Mouse (Mus musculus) bone marrow macrophage, adult 2 months (primary cell): ENCODE results near the gene Adam12. TPM values are rescaled to one million over a fixed set of nuclear protein-coding genes. Genes with fewer than 3 reads are reported as not detected.
"Not testable (repeated sequence)": the region's sequence is repeated elsewhere in the genome, so short reads cannot be mapped to it uniquely, and the experiment has no call there.

Experiments used
- H3K27ac ChIP-seq: 2 replicates; pipeline ENCODE4 v1.5.1; 2012; ENCODE audit warnings: low read depth, low read length; ENCODE audit not compliant: insufficient read depth
- H3K4me1 ChIP-seq: 2 replicates; pipeline ENCODE4 v1.6.1; 2012; ENCODE audit warnings: low read length; ENCODE audit not compliant: control insufficient read depth, insufficient read depth
- H3K4me3 ChIP-seq: 2 replicates; pipeline ENCODE4 v1.5.1; 2012; ENCODE audit warnings: mild to moderate bottlenecking, low read length, moderate library complexity; ENCODE audit not compliant: insufficient read depth
- CTCF ChIP-seq: IDR thresholded peaks from 2 replicates; pipeline ENCODE4 v1.5.1; 2012; ENCODE audit warnings: low read depth, mild to moderate bottlenecking, low read length, moderate library complexity
- POLR2A ChIP-seq: IDR thresholded peaks from 2 replicates; pipeline ENCODE4 v1.6.1; 2012; ENCODE audit warnings: mild to moderate bottlenecking, low read depth, low read length, borderline replicate concordance
- polyA plus RNA-seq: library from polyadenylated mRNA; stranded (reverse); fragments of >200 nt; gene quantifications from 2 replicates; pipeline ENCODE4 v1.2.4, GENCODE M21; 2012; ENCODE audit not compliant: missing spikeins, insufficient read depth, insufficient read length

Gene Adam12
- polyA plus RNA-seq, 1 experiment = not detected

- no peaks in the 10 kb centered on the region for H3K4me1 ChIP-seq
- no peak overlapping the region for H3K4me3 ChIP-seq
- TF ChIP-seq CTCF (no peak), POLR2A (no peak)
- no peak overlapping the region for H3K27ac ChIP-seq
Measured at GRCm38 (mm10) chr7:133891796-133892195, 340.1 kb downstream of the Adam12 start.

- no peaks in the 10 kb centered on the region for H3K4me1 ChIP-seq
- H3K27ac ChIP-seq = no peak overlapping the region
- no peak overlapping the region for H3K4me3 ChIP-seq
- TF ChIP-seq POLR2A = no peak
- no peak for TF ChIP-seq CTCF
Measured at GRCm38 (mm10) chr7:133891298-133891697, 340.6 kb downstream of the Adam12 start.

- no peak overlapping the region for H3K27ac ChIP-seq
- TF ChIP-seq POLR2A (no peak), CTCF (no peak)
- H3K4me1 ChIP-seq = no peaks in the 10 kb centered on the region
- H3K4me3 ChIP-seq = no peak overlapping the region
Measured at GRCm38 (mm10) chr7:133889986-133890385, 342.0 kb downstream of the Adam12 start.

DNA sequence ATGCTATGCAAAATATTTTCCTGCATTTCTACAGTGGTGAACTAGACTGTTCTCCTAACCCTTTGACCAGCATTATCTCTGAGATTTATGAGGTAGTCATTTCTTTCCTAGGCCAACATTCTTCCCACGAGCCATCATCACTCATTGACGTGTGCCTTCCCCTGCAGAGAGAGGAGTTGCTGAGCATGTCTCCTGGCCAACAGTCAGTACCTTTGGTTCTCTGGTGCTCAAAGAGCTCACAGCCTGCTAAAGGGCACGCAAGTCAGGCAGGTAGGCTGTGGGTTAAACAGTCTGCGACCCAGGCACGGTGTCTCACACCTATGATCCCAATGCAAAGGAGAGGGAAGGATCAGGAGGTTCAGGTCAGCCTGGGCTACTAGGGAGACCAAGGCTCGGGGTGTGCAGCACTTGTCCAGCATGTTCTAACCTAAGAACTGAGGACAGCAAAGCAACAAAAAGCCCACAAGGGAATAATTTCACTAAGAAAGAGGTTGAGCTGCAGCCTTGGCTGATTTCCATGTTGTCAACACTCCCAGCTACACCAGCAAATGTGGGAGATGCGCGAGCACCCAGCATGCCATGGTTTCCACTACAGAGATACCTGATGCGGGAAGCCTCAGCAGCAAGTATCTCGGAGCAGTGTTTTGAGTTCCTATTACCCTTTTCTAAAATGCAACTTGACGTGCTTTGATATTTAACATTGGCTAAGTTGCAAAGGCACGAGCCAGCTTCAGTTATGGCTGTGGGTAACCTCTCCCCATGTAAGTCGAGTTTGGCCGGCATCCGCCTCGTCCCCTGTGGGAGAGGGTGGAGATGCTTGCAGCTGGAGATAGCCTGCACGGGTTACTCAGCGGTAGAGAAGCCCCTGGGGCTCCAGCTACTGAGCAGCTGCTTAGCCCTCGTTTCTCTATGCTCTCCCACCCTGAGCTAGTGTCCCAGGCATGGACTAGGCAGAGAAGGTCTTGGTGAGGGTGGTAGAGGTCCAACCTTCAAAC is 342.7 kb downstream of the Adam12 start:
- no peak for TF ChIP-seq CTCF
- TF ChIP-seq POLR2A = no peak
- H3K27ac ChIP-seq = no peak overlapping the region
- no peaks in the 10 kb centered on the region for H3K4me1 ChIP-seq
- H3K4me3 ChIP-seq = no peak overlapping the region

DNA sequence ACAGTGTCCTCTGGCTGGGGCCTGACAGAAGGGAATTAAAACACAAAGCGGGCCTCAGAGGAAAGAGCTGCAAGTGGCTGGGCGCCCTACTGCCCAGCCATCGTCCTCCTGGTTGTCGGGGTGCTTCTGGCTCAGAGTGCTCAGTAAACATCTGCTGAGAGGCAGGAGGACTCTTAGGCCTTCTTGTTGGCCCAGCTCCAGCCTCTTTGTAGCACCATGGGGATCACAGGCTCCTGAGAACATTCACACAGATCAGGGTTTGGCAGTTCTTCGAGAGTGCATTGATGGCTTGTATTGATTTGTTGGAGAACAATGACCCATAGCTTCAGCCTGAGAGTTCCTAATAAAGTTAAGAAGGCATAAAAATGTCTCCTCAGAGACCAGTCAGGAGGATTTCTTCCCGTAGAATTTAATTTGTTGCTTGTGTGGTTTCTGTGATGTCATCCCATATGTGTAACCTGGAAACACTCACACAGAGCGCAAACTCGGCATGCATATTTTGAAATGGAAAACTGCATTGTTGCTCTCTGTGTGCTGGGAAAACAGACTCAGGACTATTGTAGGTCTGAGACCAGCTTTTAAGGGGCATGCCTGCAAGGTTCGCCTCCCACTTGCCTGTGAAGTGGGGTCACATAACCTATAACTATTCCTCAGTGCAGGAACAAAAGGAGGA is 347.1 kb downstream of the Adam12 start:
- not testable (repeated sequence) for H3K4me1 ChIP-seq, H3K27ac ChIP-seq, H3K4me3 ChIP-seq

DNA sequence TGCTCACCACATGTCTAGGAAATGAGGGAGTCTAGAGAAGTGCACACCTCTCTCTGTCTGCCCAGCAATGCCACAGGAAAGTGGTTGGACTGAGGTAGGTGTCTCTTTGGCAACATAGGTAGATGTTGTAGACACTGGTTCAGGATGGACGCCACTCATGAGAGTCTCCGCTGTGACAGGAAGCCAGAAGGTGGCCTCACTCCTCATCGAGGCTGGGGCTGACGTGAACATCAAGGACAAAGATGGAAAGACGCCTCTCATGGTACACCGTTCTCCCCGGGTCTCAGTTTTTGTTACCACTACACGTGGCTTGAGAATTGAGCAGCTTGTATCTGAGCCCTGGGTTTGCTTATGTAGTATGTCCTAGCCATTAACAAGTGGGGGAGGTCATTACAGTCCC is 352.2 kb downstream of the Adam12 start:
- H3K4me3 ChIP-seq = no peak overlapping the region
- H3K4me1 ChIP-seq = no peaks in the 10 kb centered on the region
- TF ChIP-seq CTCF (no peak), POLR2A (no peak)
- H3K27ac ChIP-seq = no peak overlapping the region

- no peak overlapping the region for H3K27ac ChIP-seq
- no peaks in the 10 kb centered on the region for H3K4me1 ChIP-seq
- no peak overlapping the region for H3K4me3 ChIP-seq
- no peak for TF ChIP-seq CTCF
- no peak for TF ChIP-seq POLR2A
Measured at GRCm38 (mm10) chr7:133876646-133877342, 355.2 kb downstream of the Adam12 start.

GRCm38 (mm10) chr7:133876139-133876538 is 355.8 kb downstream of the Adam12 start:
- Histone ChIP-seq H3K4me3 (no peak overlapping the region), H3K4me1 (no peaks in the 10 kb centered on the region), H3K27ac (no peak overlapping the region)
- no peak for TF ChIP-seq CTCF
- no peak for TF ChIP-seq POLR2A

DNA sequence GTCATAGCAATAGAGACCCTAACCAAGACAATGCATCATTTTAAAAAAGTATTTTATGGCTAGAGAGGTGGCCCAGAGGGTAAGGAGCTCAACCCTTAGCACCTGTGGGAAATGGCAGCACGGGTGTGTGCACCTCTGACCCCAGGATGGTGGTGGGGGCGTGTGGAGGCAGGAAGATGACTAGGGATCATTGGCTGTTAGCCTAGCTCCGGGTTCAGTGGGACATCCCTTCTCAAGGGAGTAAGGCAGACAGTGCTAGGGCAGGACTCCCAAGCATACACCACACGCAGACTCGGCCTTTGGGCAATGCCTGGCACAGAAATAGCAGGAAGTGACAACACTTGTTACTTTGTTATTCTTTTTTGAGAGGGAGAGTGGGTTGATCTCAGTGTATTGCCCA is 359.2 kb downstream of the Adam12 start:
- TF ChIP-seq POLR2A = no peak
- no peak for TF ChIP-seq CTCF

More for the DNA sequence above, 359.2 kb downstream of the Adam12 start:
- Histone ChIP-seq H3K4me1 (no peaks in the 10 kb centered on the region), H3K27ac (no peak overlapping the region), H3K4me3 (no peak overlapping the region)
